In genomic region chr14:25719371-25719770, GRCm38 (mm10) we compare ENCODE assay signal across 8 mouse cellular contexts. TPM values are rescaled to one million over a fixed set of nuclear protein-coding genes. Genes with fewer than 3 reads are reported as not detected.
DNase-seq lines count a peak whose midpoint lies in the region; ATAC-seq and TF ChIP-seq lines count a peak whose summit lies in the region.

No protein-coding gene starts in this region.

- DNase-seq in gastrocnemius, adult 2 months, result no peak
- DNase-seq in gastrocnemius, postnatal 4 days (ENCODE audit: low spot score in 2 of 2), result no peak
- peak; percentile 82 for DNase-seq in T-cell, adult 2 months (ENCODE audit: low spot score)
- DNase-seq in splenic B cell, adult 2 months (ENCODE audit: low read depth, low spot score), result peak; percentile 74
- no peak for DNase-seq in ovary, postnatal 14 days (ENCODE audit: low spot score)
- DNase-seq in forebrain, embryonic 11.5 days (ENCODE audit: low spot score), result no peak

- 58% methylated on average over 9 of the region's 9 CpGs for WGBS in limb, embryonic 13.5 days
- WGBS in forebrain, embryonic 13.5 days, result 49% methylated on average over 9 of the region's 9 CpGs
- 55% methylated on average over 9 of the region's 9 CpGs for WGBS in forebrain, embryonic 11.5 days

- no peak for TF ChIP-seq CTCF in gastrocnemius, adult 2 months (IDR thresholded peaks at IDR 0.05)

- no peak overlapping the region for H3K9ac ChIP-seq in limb, embryonic 13.5 days
- no peak overlapping the region for H3K9ac ChIP-seq in forebrain, embryonic 13.5 days
- no peak overlapping the region for H3K9ac ChIP-seq in forebrain, embryonic 11.5 days (ENCODE audit: low read length)

- peaks cover 33% of the 10 kb centered on the region for H3K4me1 ChIP-seq in limb, embryonic 13.5 days
- H3K4me1 ChIP-seq in forebrain, embryonic 13.5 days, result 0 out of 2 replicates have a peak, but pooled peaks cover 3% of the 10 kb centered on the region
- no peaks in the 10 kb centered on the region for H3K4me1 ChIP-seq in forebrain, embryonic 11.5 days (replicated peaks; ENCODE audit: control insufficient read depth, insufficient read depth, low read length)

- peaks cover 61% of the 10 kb centered on the region for H3K36me3 ChIP-seq in limb, embryonic 13.5 days
- H3K36me3 ChIP-seq in splenic B cell, adult 2 months (ENCODE audit: control insufficient read depth, insufficient read depth, low read length, poor library complexity, severe bottlenecking), result no peaks in the 10 kb centered on the region; the same call in 1 of the 2 replicates
- no peaks in the 10 kb centered on the region for H3K36me3 ChIP-seq in forebrain, embryonic 13.5 days (ENCODE audit: poor library complexity, severe bottlenecking)
- H3K36me3 ChIP-seq in forebrain, embryonic 11.5 days (ENCODE audit: control insufficient read depth, insufficient read depth, low read length), result no peaks in the 10 kb centered on the region

- peak overlapping the region; percentile 64 for H3K27ac ChIP-seq in gastrocnemius, adult 2 months
- peak overlapping the region; percentile 73; the same call in 1 of the 2 replicates for H3K27ac ChIP-seq in limb, embryonic 13.5 days
- H3K27ac ChIP-seq in forebrain, embryonic 13.5 days, result no peak overlapping the region
- H3K27ac ChIP-seq in forebrain, embryonic 11.5 days (ENCODE audit: low read depth, low read length), result no peak overlapping the region

- no peak overlapping the region for H3K4me2 ChIP-seq in limb, embryonic 13.5 days (replicated peaks)
- no peak overlapping the region for H3K4me2 ChIP-seq in forebrain, embryonic 13.5 days
- H3K4me2 ChIP-seq in forebrain, embryonic 11.5 days (ENCODE audit: low read depth, low read length, severe bottlenecking), result no peak overlapping the region

- no peaks in the 10 kb centered on the region for H3K27me3 ChIP-seq in limb, embryonic 13.5 days
- no peaks in the 10 kb centered on the region for H3K27me3 ChIP-seq in splenic B cell, adult 2 months (ENCODE audit: control insufficient read depth, insufficient read depth, low read length, poor library complexity, severe bottlenecking)
- no peaks in the 10 kb centered on the region for H3K27me3 ChIP-seq in forebrain, embryonic 13.5 days
- H3K27me3 ChIP-seq in forebrain, embryonic 11.5 days (ENCODE audit: control insufficient read depth, insufficient read depth, low read length), result no peaks in the 10 kb centered on the region

- ATAC-seq in limb, embryonic 13.5 days (ENCODE audit: low FRiP score, low read depth), result no peak
- ATAC-seq in forebrain, embryonic 13.5 days, result no peak
- no peak for ATAC-seq in forebrain, embryonic 11.5 days (replicated peaks; ENCODE audit: low FRiP score)

- intact Hi-C loops in gastrocnemius, adult 2 months (cut with DNase I), result no loop called here

- H3K4me3 ChIP-seq in gastrocnemius, adult 2 months, result no peak overlapping the region
- no peak overlapping the region for H3K4me3 ChIP-seq in limb, embryonic 13.5 days
- no peak overlapping the region for H3K4me3 ChIP-seq in forebrain, embryonic 13.5 days
- no peak overlapping the region for H3K4me3 ChIP-seq in forebrain, embryonic 11.5 days (ENCODE audit: low read depth, low read length)

- H3K9me3 ChIP-seq in limb, embryonic 13.5 days, result no peaks in the 10 kb centered on the region
- H3K9me3 ChIP-seq in forebrain, embryonic 13.5 days (replicated peaks), result no peaks in the 10 kb centered on the region
- no peaks in the 10 kb centered on the region for H3K9me3 ChIP-seq in forebrain, embryonic 11.5 days (ENCODE audit: control insufficient read depth, low read length)

RNA-seq across cellular contexts. Expression of gene Ppif, which starts 25.4 kb away (rescaled TPM):
- total RNA-seq in gastrocnemius, adult 2 months (2021), result 10 to 100 TPM; 26.0 to 43.4 TPM
- total RNA-seq in gastrocnemius, postnatal 4 days (2021), result 10 to 100 TPM; 27.0 to 31.5 TPM
- 31.8 and 34.4 TPM in 2 replicates for polyA plus RNA-seq in limb, embryonic 13.5 days (2015; fragmentation: Nextera tagmentation; extraction: Ambion mirVana)
- 22.8 and 29.5 TPM in 2 replicates for polyA plus RNA-seq in forebrain, embryonic 13.5 days (2015; fragmentation: Nextera tagmentation; extraction: Ambion mirVana)
- polyA plus RNA-seq in forebrain, embryonic 11.5 days (2014; fragmentation: Nextera tagmentation; extraction: Ambion mirVana), result 34.8 and 38.4 TPM in 2 replicates

RNA-seq across cellular contexts. Expression of gene Zcchc24, which starts 49.5 kb away (rescaled TPM):
- 10 to 100 TPM; 40.6 to 59.3 TPM for total RNA-seq in gastrocnemius, adult 2 months (2021)
- total RNA-seq in gastrocnemius, postnatal 4 days (2021), result 10 to 100 TPM; 90.0 to 97.4 TPM
- 34.7 and 37.6 TPM in 2 replicates for polyA plus RNA-seq in limb, embryonic 13.5 days (2015; fragmentation: Nextera tagmentation; extraction: Ambion mirVana)
- polyA plus RNA-seq in forebrain, embryonic 13.5 days (2015; fragmentation: Nextera tagmentation; extraction: Ambion mirVana), result 5.8 and 6.6 TPM in 2 replicates
- polyA plus RNA-seq in forebrain, embryonic 11.5 days (2014; fragmentation: Nextera tagmentation; extraction: Ambion mirVana), result 12.8 and 15.2 TPM in 2 replicates

Comparison
In these comparisons a context has a peak if more than half of its experiments do, and no peak if none do; other contexts are left out.
1. DNase-seq: peak in T-cell, adult 2 months (single experiment) and splenic B cell, adult 2 months (single experiment); none in gastrocnemius, adult 2 months (single experiment), gastrocnemius, postnatal 4 days (0 of 2), ovary, postnatal 14 days (single experiment) and forebrain, embryonic 11.5 days (single experiment).
2. H3K27ac ChIP-seq: peak in gastrocnemius, adult 2 months (single experiment) and limb, embryonic 13.5 days (single experiment); none in forebrain, embryonic 13.5 days (single experiment) and forebrain, embryonic 11.5 days (single experiment).